Mouse (Mus musculus): ENCODE data around the gene Xpnpep3. TPM values are rescaled to one million over a fixed set of nuclear protein-coding genes. Genes with fewer than 3 reads are reported as not detected.
"Not testable (repeated sequence)": the region's sequence is repeated elsewhere in the genome, so short reads cannot be mapped to it uniquely, and the experiment has no call there.

Gene Xpnpep3
- polyA plus RNA-seq, 1 experiment from 2014 or later = 10.6 TPM

DNA sequence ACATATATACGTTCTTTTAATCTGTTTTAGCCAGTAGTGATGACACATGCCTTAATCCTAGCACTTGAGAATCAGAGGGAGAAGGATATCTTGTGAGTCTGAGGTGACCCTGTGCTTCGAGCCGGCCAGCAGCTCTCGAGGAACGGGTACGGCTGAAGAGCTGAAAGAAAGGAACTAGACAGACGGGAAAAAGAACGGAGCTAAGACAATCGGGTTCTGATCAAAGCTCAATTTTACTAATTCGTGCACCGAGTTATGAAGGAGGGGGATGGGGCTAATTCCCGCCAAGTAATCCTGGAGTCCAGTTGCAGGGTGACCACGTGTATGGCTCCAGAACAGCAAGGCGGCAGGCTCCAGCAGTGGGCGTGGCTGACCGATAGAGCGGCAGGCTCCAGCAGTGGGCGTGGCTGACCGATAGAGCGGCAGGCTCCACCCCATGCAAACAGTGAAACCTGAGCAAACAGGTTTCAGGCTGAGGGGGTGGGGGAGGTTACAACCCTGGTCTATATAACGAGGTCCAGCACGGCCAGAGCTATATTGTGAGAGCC, 16.9 kb downstream of the Xpnpep3 start:
- H3K4me1 ChIP-seq (replicated peaks); H3K9me3 ChIP-seq; H3K27me3 ChIP-seq (ENCODE audit: insufficient read depth, poor library complexity, severe bottlenecking); H3K36me3 ChIP-seq: not testable (repeated sequence)
- H3K4me3 ChIP-seq = peak overlapping the region; percentile 31
- 13% methylated on average over 22 of the region's 22 CpGs for whole genome bisulfite sequencing
- DNase-seq (ENCODE audit: low spot score) = peak; percentile 73
- H3K27ac ChIP-seq = peak overlapping the region; percentile 40

DNA sequence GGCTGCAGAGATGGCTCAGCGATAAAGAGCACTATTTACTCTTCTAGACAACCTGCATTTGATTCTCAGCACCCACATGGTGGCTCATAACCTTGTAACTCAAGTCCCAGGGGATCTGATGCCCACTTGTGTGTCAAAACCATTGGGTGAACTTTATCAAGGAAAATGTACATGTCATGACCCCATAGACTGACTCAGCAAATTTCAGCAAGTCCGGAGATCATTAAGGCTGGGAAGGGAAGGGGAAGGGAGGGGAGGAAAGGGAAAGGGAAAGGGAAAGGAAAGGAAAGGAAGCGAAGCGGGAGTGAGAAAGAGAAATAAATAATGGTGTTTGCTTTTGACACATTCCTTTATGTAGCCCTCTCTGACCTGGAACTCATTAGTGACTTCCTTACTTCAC, 18.1 kb downstream of the Xpnpep3 start:
- Histone ChIP-seq H3K4me1 (replicated peaks) (peaks cover 7% of the 10 kb centered on the region), H3K27ac (no peak overlapping the region), H3K4me3 (no peak overlapping the region), H3K27me3 (ENCODE audit: insufficient read depth, poor library complexity, severe bottlenecking) (no peaks in the 10 kb centered on the region), H3K9me3 (no peaks in the 10 kb centered on the region), H3K36me3 (peaks cover 10% of the 10 kb centered on the region; the same call in 1 of the 2 replicates)
- DNase-seq (ENCODE audit: low spot score) = no peak
- WGBS = 84% methylated on average over 4 of the region's 4 CpGs

DNA sequence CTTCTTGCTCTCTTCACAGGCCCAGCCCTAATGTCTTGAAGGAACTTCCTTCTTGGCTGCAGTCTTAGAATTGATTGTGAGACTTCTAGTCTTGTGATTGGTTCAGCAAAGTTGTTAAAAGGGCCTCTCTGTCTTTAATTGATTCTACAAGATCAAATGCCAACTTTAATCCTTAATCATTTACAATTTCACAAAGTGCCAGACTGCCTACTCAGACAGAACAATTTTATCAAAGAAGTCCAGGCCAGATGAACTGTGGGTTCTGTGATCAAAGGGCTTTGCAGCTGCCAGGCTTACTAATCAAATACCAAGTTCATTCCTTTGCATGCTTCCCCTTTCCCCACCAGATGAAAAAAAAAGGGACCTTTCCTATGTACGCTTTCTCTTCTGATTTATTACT, 21.5 kb downstream of the Xpnpep3 start:
- Histone ChIP-seq H3K27me3 (ENCODE audit: insufficient read depth, poor library complexity, severe bottlenecking) (no peaks in the 10 kb centered on the region), H3K4me3 (no peak overlapping the region), H3K36me3 (peaks cover 8% of the 10 kb centered on the region), H3K27ac (no peak overlapping the region), H3K9me3 (no peaks in the 10 kb centered on the region), H3K4me1 (replicated peaks) (peaks cover 7% of the 10 kb centered on the region)
- WGBS = 89% methylated on average over 1 of the region's 1 CpGs
- DNase-seq (ENCODE audit: low spot score) = no peak

DNA sequence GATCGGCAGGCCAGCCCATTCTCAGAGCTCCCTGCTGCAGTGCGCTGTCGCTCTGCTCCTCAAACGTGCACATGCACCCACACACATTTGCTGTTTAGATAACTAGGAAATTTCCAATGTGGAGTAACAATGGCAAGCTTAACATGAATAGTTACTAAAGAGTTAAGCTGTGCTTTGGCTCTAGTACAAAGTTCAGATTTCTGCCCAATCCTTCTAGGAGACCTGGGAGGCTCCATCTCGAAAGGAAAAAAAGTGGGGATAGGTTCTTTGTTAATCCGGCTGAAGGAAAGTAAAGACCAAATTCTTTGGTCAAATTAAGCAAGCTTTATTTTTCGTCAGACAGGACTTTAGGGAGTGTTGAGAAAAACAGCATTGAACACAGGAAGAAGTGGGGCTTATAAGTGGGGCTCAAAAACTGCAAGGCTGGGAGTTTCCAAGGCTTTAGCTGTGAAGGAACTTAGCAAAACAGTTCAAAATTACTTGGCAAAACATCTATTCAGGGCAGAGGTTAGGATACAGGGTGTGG, 22.3 kb downstream of the Xpnpep3 start:
- no peak for DNase-seq (ENCODE audit: low spot score)
- no peaks in the 10 kb centered on the region for H3K27me3 ChIP-seq (ENCODE audit: insufficient read depth, poor library complexity, severe bottlenecking)
- H3K27ac ChIP-seq = no peak overlapping the region
- H3K36me3 ChIP-seq = peaks cover 10% of the 10 kb centered on the region
- no peaks in the 10 kb centered on the region for H3K4me1 ChIP-seq (replicated peaks)
- H3K9me3 ChIP-seq = no peaks in the 10 kb centered on the region
- no peak overlapping the region for H3K4me3 ChIP-seq
- WGBS = 90% methylated on average over 7 of the region's 7 CpGs

DNA sequence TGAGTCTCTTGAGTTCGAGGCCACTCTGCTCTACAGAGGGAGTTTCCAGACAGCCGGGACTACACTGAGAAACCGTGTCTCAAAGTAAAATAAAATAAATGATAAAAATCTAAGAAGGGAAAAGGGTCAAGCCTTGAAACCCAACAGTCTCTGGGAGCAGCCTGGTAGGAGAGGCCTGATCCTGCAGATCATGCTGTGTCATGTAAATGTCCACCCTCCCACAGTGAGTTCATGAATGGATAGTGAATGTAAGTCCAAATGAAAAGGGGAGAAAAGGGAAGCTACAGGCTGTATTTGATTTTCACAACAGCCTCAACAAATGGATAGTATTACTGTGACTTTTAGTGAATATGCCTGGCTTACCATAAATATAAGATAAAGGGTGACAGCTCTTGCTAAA, 25.4 kb downstream of the Xpnpep3 start:
- 82% methylated on average over 3 of the region's 3 CpGs for WGBS
- no peaks in the 10 kb centered on the region for H3K4me1 ChIP-seq (replicated peaks)
- peaks cover 24% of the 10 kb centered on the region for H3K36me3 ChIP-seq
- H3K27me3 ChIP-seq (ENCODE audit: insufficient read depth, poor library complexity, severe bottlenecking) = no peaks in the 10 kb centered on the region
- DNase-seq (ENCODE audit: low spot score) = no peak
- H3K9me3 ChIP-seq = no peaks in the 10 kb centered on the region
- no peak overlapping the region for H3K4me3 ChIP-seq
- no peak overlapping the region for H3K27ac ChIP-seq

DNA sequence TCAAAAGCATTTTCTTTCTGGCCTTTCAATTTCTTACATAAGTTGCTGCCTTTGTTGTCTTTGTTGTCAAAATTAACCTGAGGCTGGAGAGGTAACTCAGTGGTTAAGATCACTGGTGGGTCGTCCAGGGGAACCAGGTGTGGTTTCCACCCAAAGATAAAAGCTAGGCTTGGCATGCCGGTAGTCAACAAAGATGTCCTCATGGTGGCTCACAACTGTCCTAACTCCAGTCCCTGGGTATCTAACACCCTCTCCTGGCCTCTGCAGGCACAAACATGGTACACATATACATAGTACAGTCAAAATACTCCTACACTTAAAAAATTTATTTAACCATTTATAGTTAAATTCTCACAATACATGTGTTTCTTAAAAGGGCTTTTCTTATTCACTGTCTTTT, 28.0 kb downstream of the Xpnpep3 start:
- Histone ChIP-seq H3K9me3 (no peaks in the 10 kb centered on the region), H3K4me3 (no peak overlapping the region), H3K27me3 (ENCODE audit: insufficient read depth, poor library complexity, severe bottlenecking) (no peaks in the 10 kb centered on the region), H3K4me1 (replicated peaks) (no peaks in the 10 kb centered on the region), H3K36me3 (peaks cover 46% of the 10 kb centered on the region), H3K27ac (no peak overlapping the region)
- no peak for DNase-seq (ENCODE audit: low spot score)
- 95% methylated on average over 2 of the region's 2 CpGs for WGBS

DNA sequence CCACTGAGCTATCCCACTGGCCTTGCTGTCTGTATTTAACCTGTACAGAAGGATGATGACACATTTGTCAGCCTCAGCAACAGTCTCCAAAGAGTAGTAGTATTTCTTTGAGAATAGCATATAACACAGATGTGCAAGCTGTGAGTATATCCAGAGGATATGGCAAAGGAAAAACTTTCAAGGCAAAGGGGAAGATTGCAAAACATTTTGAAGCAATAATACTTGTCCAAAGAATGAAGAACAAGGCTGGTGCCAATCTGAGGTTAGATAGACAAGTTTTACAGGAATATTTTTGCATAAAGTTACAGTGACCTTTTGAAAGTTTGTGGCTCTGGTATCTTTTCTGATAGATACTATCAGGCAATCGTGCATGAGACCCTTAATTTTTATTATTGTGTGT, 31.3 kb downstream of the Xpnpep3 start:
- no peak for DNase-seq (ENCODE audit: low spot score)
- no peaks in the 10 kb centered on the region for H3K4me1 ChIP-seq (replicated peaks)
- H3K27ac ChIP-seq = no peak overlapping the region
- no peaks in the 10 kb centered on the region for H3K27me3 ChIP-seq (ENCODE audit: insufficient read depth, poor library complexity, severe bottlenecking)
- H3K36me3 ChIP-seq = peaks cover 51% of the 10 kb centered on the region
- H3K9me3 ChIP-seq = no peaks in the 10 kb centered on the region
- WGBS = 93% methylated on average over 1 of the region's 1 CpGs
- no peak overlapping the region for H3K4me3 ChIP-seq

DNA sequence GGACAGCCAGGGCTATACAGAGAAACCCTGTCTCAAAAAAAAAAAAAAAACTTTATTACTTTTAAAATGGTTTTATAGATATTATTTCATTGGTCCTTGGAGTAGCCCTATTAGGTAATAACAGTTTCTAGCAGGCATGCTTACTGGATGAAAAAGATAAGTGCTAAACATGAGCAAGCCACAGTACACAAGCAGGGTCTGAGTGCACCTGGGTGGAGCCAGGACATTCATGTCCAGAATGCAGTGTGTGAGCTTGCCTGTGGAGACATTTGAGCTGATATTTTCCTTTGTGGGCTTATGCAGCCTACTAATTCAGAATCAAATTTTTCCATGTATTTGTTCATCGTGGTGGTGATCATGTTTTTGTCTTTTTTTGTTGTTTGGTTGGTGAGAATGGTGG, 38.4 kb downstream of the Xpnpep3 start:
- Histone ChIP-seq H3K4me3 (no peak overlapping the region), H3K27me3 (ENCODE audit: insufficient read depth, poor library complexity, severe bottlenecking) (no peaks in the 10 kb centered on the region), H3K4me1 (replicated peaks) (no peaks in the 10 kb centered on the region), H3K27ac (no peak overlapping the region), H3K36me3 (peaks cover 48% of the 10 kb centered on the region), H3K9me3 (no peaks in the 10 kb centered on the region)
- WGBS = 90% methylated on average over 1 of the region's 1 CpGs
- DNase-seq (ENCODE audit: low spot score) = no peak

DNA sequence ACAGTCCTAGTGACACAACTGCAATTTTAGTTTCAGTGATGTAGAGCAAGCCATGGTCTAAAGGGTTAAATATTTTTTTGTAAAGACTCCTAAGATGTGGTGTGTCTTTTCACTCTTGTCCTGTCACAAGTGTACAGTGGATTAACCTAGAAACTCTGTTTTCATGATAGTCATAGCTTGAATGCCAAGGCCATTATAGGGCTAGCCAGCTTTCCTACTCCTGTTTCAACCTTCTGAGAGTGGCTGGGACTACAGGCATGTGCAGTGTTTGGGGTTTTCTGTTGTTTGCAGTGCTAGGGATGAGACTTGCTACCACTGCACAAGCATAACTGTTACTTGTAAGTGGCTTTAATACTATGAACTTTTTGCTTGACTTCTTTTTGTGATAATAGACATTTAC, 39.3 kb downstream of the Xpnpep3 start:
- no peaks in the 10 kb centered on the region for H3K27me3 ChIP-seq (ENCODE audit: insufficient read depth, poor library complexity, severe bottlenecking)
- no peaks in the 10 kb centered on the region for H3K9me3 ChIP-seq
- no peak overlapping the region for H3K4me3 ChIP-seq
- peaks cover 50% of the 10 kb centered on the region for H3K36me3 ChIP-seq
- no peak for DNase-seq (ENCODE audit: low spot score)
- H3K4me1 ChIP-seq (replicated peaks) = no peaks in the 10 kb centered on the region
- no peak overlapping the region for H3K27ac ChIP-seq

DNA sequence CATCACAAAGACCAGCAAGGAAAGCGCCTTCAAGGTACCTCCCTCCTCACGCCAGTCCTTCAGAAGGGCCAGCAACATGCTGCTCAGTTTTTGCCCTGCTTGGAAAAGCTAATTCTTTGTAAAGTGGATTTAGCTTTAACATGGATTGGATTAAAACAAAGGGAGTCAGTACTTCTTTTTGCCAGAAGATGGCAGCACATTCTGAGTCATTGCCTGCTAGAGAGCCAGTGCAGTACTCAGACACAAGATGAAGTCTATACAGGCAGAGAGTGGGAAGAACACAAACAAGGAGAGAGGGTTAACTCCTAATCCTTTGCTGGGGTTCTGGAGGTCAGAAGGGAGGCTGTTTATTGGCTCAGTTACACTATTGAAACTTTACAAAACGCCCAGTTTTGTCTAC, 48.5 kb downstream of the Xpnpep3 start:
- H3K27me3 ChIP-seq (ENCODE audit: insufficient read depth, poor library complexity, severe bottlenecking) = no peaks in the 10 kb centered on the region
- WGBS = 58% methylated on average over 3 of the region's 3 CpGs
- H3K27ac ChIP-seq = no peak overlapping the region
- H3K36me3 ChIP-seq = peaks cover 58% of the 10 kb centered on the region
- H3K4me1 ChIP-seq (replicated peaks) = no peaks in the 10 kb centered on the region
- no peaks in the 10 kb centered on the region for H3K9me3 ChIP-seq
- no peak overlapping the region for H3K4me3 ChIP-seq
- peak; percentile 42 for DNase-seq (ENCODE audit: low spot score)

DNA sequence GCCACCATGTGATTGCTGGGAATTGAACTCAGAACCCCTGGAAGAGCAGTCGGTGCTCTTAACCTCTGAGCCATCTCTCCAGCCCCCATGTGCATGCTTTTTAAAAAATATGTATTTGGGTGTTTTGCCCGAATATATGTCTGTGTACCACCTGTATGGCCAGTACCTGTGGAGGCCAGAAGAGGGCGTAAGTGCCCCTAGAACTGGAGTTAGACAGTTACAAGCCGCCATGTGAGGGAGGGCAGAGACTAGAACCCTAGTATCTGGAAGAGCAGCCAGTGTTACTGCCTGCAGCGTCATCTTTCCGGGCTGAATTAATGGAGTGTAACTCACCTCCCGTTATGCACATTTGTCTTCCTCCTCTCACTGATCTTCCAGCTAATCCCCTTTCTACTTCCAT, 61.6 kb downstream of the Xpnpep3 start:
- no peak for DNase-seq (ENCODE audit: low spot score)
- Histone ChIP-seq H3K4me3 (no peak overlapping the region), H3K27ac (no peak overlapping the region), H3K4me1 (replicated peaks) (peaks cover 8% of the 10 kb centered on the region), H3K27me3 (ENCODE audit: insufficient read depth, poor library complexity, severe bottlenecking) (no peaks in the 10 kb centered on the region), H3K36me3 (peaks cover 14% of the 10 kb centered on the region), H3K9me3 (peaks cover 11% of the 10 kb centered on the region; the same call in 1 of the 2 replicates)
- 83% methylated on average over 7 of the region's 7 CpGs for WGBS

DNA sequence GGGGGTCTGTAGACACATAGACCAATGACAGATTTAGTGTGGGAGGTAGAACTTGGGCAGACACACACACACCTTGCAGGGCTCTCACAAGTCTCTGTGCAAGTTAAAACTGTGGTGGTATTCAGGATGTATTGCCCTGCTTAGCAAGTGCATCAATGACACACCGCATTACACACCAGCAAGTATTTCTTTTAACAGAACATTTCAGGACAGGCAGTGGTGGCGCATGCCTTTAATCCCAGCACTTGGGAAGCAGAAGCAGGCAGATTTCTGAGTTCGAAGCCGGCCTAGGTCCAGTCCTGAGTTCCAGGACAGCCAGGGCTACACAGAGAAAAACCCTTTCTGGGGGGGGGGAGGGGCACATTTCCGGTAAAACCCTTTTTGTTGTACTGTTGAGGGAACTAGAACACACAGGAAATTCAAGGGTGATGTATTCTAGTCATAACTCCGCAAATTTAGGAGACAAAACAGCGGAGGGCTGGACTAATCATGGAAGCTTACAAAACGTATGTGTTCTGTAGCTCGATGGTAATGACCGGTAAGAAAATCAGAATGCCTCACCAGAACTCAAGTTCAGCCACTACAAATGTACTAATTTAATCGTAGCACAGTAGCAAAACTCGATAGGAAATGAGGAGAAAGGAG, 65.2 kb downstream of the Xpnpep3 start:
- Histone ChIP-seq H3K4me3 (peak overlapping the region; percentile 76), H3K4me1 (replicated peaks) (peaks cover 22% of the 10 kb centered on the region), H3K27me3 (ENCODE audit: insufficient read depth, poor library complexity, severe bottlenecking) (no peaks in the 10 kb centered on the region), H3K36me3 (peaks cover 24% of the 10 kb centered on the region), H3K27ac (peak overlapping the region; percentile 95), H3K9me3 (peaks cover 11% of the 10 kb centered on the region; the same call in 1 of the 2 replicates)
- WGBS = 82% methylated on average over 12 of the region's 12 CpGs
- DNase-seq (ENCODE audit: low spot score) = no peak

DNA sequence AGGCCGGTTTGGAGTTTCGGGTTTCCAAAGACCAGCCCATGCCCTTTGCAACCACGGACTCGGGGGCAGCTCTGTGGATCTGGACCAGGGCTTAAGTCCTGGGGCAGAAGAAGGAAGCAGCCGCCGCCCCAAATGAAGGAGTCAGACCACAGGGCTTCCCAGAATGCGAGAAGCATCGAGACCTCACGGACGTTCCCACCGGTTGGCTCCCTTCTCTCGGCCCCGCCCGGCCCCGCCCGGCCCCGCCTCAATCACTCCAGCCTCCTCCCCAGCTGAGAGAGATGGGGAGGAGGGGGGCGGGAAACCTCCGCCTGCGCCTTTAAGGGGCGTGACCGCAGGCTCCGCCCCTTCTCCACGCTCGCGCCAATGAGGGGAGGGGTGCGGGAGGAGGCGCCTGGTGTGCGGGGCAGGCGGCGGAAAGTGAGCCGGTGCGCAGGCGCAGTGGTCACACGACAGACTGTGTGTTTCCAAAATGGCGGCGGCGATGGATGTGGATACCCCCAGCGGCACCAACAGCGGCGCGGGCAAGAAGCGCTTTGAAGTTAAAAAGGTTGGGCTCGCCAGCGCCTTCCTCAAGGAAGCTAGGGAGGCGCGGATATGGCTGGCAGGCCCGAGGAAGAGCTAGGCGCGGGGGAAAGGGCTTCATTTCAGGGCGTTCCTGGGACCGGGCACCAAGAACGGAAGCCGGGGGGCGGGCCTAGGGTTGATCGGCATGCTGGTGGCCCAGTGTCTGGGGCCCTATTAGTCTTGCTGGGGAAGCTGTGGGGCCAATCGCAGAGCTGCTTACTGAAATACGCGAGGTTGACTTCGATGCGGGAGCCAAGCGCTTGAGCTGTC, 66.2 kb downstream of the Xpnpep3 start, which contains the start of gene Rbx1:
Gene Rbx1 (plus strand): TSS at position 396 of the 837 bp plus-strand sequence.
- Histone ChIP-seq H3K9me3 (peaks cover 11% of the 10 kb centered on the region; the same call in 1 of the 2 replicates), H3K4me1 (replicated peaks) (peaks cover 22% of the 10 kb centered on the region), H3K27me3 (ENCODE audit: insufficient read depth, poor library complexity, severe bottlenecking) (no peaks in the 10 kb centered on the region), H3K36me3 (peaks cover 31% of the 10 kb centered on the region), H3K27ac (peak within 1 kb of the TSS; percentile 95), H3K4me3 (peak within 1 kb of the TSS; percentile 76)
- WGBS = 1% methylated on average over 62 of the region's 62 CpGs
- peak; percentile 99 for DNase-seq (ENCODE audit: low spot score)

All from hindbrain, embryonic 10.5 days (tissue).